Mouse (Mus musculus) hindbrain, embryonic 13.5 days (tissue): ENCODE results near the gene Tm2d1. TPM values are rescaled to one million over a fixed set of nuclear protein-coding genes. Genes with fewer than 3 reads are reported as not detected.
"Not testable (repeated sequence)": the region's sequence is repeated elsewhere in the genome, so short reads cannot be mapped to it uniquely, and the experiment has no call there.

ENCODE experiments used
- ATAC-seq: fragments of 200-750 bp; cut with Nextera tagmentation; 2 replicates; pipeline ENCODE4 v1.8.0; 2017; ENCODE audit warnings: moderate TSS enrichment; ENCODE audit not compliant: low FRiP score
- H3K27ac ChIP-seq: fragments of 300-500 bp; sonication (generic); 2 replicates; pipeline ENCODE4 v1.5.1; 2015; ENCODE audit warnings: inconsistent platforms, mild to moderate bottlenecking, moderate library complexity
- H3K27me3 ChIP-seq: fragments of 300-500 bp; sonication (generic); 2 replicates; pipeline ENCODE4 v1.6.1; 2015; ENCODE audit warnings: mild to moderate bottlenecking, inconsistent platforms
- H3K36me3 ChIP-seq: fragments of 300-500 bp; sonication (generic); 2 replicates; pipeline ENCODE4 v1.6.1; 2015; ENCODE audit warnings: mild to moderate bottlenecking, inconsistent platforms
- H3K4me1 ChIP-seq: fragments of 300-500 bp; sonication (generic); replicated peaks from 2 replicates; pipeline ENCODE4 v1.6.1; 2015; ENCODE audit warnings: inconsistent platforms
- H3K4me2 ChIP-seq: fragments of 300-500 bp; sonication (generic); 2 replicates; pipeline ENCODE4 v1.6.1; 2015; ENCODE audit warnings: inconsistent platforms, mild to moderate bottlenecking, moderate library complexity
- H3K4me3 ChIP-seq: fragments of 300-500 bp; sonication (generic); 2 replicates; pipeline ENCODE4 v1.5.1; 2015; ENCODE audit warnings: mild to moderate bottlenecking, inconsistent platforms
- H3K9ac ChIP-seq: fragments of 300-500 bp; sonication (generic); 2 replicates; pipeline ENCODE4 v1.6.1; 2015; ENCODE audit warnings: mild to moderate bottlenecking, inconsistent platforms
- H3K9me3 ChIP-seq: fragments of 300-500 bp; sonication (generic); 2 replicates; pipeline ENCODE4 v1.6.1; 2016; ENCODE audit warnings: inconsistent platforms
- WGBS: fragments of 180-500 bp; shearing (Covaris S2); methylation state at CpG from one replicate; pipeline ENCODE4 v1.1.7; 2015; 5-methylcytosine and 5-hydroxymethylcytosine counted together
- polyA plus RNA-seq: library from polyadenylated mRNA; unstranded; fragments of >200 nt; fragmentation: Nextera tagmentation; extraction: Ambion mirVana; gene quantifications from 2 replicates; pipeline ENCODE4 v1.2.1, GENCODE M21; 2015

Gene Tm2d1
- 130 and 144 TPM in 2 replicates for polyA plus RNA-seq

DNA sequence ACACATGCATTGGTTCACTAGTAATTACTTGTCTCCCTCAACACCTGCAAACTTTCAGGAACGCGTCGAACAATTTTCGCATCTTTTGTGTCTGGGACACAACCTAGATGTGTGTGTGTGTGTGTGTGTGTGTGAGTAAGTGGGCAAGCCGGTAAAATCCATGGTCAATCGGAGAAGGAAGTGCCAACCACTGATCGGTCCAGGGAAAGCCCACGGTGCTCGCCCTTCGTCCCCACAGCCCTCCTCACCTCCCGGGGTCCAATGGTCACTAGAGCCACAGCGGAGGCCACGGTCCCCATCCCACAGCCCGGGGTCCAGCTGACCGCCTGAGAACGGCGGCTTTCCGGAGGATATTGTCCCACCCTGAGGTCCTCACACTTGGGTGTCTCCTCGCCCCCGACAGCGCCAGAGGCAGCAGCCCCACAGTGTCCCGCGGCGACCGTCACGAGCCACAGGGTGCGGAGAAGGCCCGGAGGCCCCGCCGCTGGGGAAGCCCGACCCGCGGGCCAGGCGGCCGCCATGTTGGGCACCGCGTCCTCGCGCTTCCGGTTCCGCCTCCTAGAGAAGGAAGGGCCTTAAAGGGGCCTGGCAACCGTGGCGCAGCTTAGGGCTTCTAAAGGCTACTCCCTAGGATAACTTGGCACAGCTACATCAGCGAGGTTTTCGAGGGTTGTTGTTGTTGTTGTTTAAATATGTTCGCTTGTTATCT, at the start of gene Tm2d1:
Gene Tm2d1, minus strand, starts transcription at position 591 of the 709 bp plus-strand sequence.
- H3K36me3 ChIP-seq = peaks cover 13% of the 10 kb centered on the region
- no peaks in the 10 kb centered on the region for H3K9me3 ChIP-seq
- H3K4me3 ChIP-seq = peak within 1 kb of the TSS; percentile 95
- peak; percentile 96 for ATAC-seq
- H3K27ac ChIP-seq = peak within 1 kb of the TSS; percentile 82
- H3K4me1 ChIP-seq = peaks cover 14% of the 10 kb centered on the region
- WGBS = 1% methylated on average over 46 of the region's 46 CpGs
- H3K27me3 ChIP-seq = peaks cover 5% of the 10 kb centered on the region; the same call in 1 of the 2 replicates
- H3K4me2 ChIP-seq = peak within 1 kb of the TSS; percentile 61
- peak within 1 kb of the TSS; percentile 95 for H3K9ac ChIP-seq

DNA sequence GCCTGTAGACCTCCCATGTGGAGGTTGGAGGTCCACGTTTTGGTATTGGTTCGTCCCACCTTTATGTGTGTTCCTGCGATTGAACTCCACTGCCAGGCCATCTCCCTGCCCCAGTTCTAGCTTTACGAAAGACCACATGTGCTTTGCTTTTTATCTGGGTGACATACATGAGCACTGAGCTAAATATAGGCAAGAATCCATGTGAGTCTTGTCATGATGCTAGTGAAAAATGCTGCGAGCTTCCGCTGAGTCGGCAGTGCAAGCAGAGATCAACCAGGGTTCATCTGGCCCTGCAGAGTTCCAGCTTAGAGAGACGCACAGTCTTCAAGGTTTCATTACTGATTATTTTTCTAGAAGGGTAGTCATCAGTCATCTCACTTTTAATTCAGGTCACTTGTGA, 45.3 kb upstream of the Tm2d1 start:
- no peaks in the 10 kb centered on the region for H3K27me3 ChIP-seq
- no peaks in the 10 kb centered on the region for H3K4me1 ChIP-seq
- no peak overlapping the region for H3K27ac ChIP-seq
- ATAC-seq = no peak
- no peaks in the 10 kb centered on the region for H3K9me3 ChIP-seq
- no peak overlapping the region for H3K9ac ChIP-seq
- peaks cover 8% of the 10 kb centered on the region; the same call in 1 of the 2 replicates for H3K36me3 ChIP-seq
- 80% methylated on average over 8 of the region's 8 CpGs for WGBS
- no peak overlapping the region for H3K4me2 ChIP-seq
- H3K4me3 ChIP-seq = no peak overlapping the region

DNA sequence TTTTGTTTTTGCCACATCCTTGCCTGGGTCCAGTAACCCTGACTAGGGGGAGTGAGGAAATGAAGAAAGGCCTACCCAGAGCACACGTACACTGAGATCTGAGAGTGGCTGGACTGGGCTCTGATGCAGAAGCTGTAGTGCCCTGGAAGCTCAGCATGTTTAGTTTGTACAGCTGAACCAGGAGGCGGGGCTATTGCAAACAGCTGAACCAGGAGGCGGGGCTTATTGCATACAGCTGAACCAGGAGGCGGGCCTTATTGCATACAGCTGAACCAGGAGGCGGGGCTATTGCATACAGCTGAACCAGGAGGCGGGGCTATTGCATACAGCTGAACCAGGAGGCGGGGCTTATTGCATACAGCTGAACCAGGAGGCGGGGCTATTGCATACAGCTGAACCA, 32.0 kb upstream of the Tm2d1 start:
- H3K27ac ChIP-seq, H3K4me3 ChIP-seq, H3K4me2 ChIP-seq, H3K9ac ChIP-seq, H3K9me3 ChIP-seq, H3K27me3 ChIP-seq, H3K4me1 ChIP-seq, ATAC-seq: not testable (repeated sequence)
- WGBS = 96% methylated on average over 8 of the region's 8 CpGs
- H3K36me3 ChIP-seq = peaks cover 29% of the 10 kb centered on the region

DNA sequence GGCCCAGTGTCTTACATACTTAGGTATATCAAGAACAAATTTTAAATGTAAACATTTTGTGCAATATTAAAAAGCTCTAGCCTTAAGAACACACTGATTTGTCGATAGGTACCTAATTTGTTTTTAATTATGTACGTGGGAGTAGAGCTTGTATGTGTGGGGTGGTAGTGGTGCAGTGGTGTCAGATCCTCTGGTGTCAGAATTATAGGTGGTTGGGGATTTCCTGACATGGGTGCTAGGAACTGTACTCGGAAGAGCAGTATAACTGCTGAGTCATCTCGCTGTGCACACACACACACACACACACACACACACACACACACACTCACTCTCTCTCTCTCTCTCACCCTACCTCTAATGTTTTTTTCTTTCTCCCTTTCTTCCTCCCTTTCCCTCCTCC, 25.3 kb upstream of the Tm2d1 start:
- 94% methylated on average over 4 of the region's 4 CpGs for WGBS
- Histone ChIP-seq H3K4me3 (no peak overlapping the region), H3K4me2 (no peak overlapping the region)

DNA sequence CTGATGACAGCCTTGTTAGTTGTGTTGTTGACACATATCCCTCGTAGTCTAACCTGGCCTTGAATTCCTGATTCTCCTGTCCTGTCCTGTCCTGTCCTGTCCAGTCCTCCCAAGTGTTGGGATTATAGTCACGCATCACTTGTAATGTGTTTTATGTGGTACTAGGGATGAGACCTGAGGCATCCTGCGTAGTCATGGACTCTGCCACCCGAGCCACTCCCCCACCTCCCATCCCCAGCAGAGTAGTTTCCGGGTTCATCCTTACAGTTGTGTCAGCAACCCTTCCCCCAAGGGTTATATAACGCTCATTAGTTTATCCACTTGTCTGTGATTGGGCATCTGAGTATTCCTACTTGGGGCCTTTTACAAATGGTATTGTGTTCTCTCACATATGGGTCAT, 21.3 kb upstream of the Tm2d1 start:
- Histone ChIP-seq H3K36me3 (no peaks in the 10 kb centered on the region), H3K4me2 (no peak overlapping the region), H3K27ac (no peak overlapping the region), H3K4me3 (no peak overlapping the region), H3K4me1 (no peaks in the 10 kb centered on the region), H3K9ac (no peak overlapping the region), H3K9me3 (no peaks in the 10 kb centered on the region), H3K27me3 (no peaks in the 10 kb centered on the region)
- 91% methylated on average over 6 of the region's 6 CpGs for WGBS
- ATAC-seq = no peak

More for the DNA sequence above, 25.3 kb upstream of the Tm2d1 start:
- Histone ChIP-seq H3K27ac (no peak overlapping the region), H3K4me1 (no peaks in the 10 kb centered on the region), H3K9ac (no peak overlapping the region), H3K27me3 (no peaks in the 10 kb centered on the region), H3K36me3 (peaks cover 15% of the 10 kb centered on the region; the same call in 1 of the 2 replicates), H3K9me3 (no peaks in the 10 kb centered on the region)
- no peak for ATAC-seq

GRCm38 (mm10) chr4:98403492-98403891, 20.4 kb upstream of the Tm2d1 start:
- H3K27me3 ChIP-seq = no peaks in the 10 kb centered on the region
- H3K9me3 ChIP-seq = no peaks in the 10 kb centered on the region
- H3K4me1 ChIP-seq = no peaks in the 10 kb centered on the region
- no peak overlapping the region for H3K27ac ChIP-seq
- no peak overlapping the region for H3K4me3 ChIP-seq
- no peak overlapping the region for H3K4me2 ChIP-seq
- no peak for ATAC-seq
- WGBS = 80% methylated on average over 4 of the region's 4 CpGs
- H3K9ac ChIP-seq = no peak overlapping the region
- H3K36me3 ChIP-seq = no peaks in the 10 kb centered on the region

- no peaks in the 10 kb centered on the region for H3K27me3 ChIP-seq
- WGBS = 90% methylated on average over 2 of the region's 2 CpGs
- no peak overlapping the region for H3K27ac ChIP-seq
- H3K4me3 ChIP-seq = no peak overlapping the region
- H3K9me3 ChIP-seq = no peaks in the 10 kb centered on the region
- H3K4me2 ChIP-seq = no peak overlapping the region
- no peak for ATAC-seq
- H3K36me3 ChIP-seq = no peaks in the 10 kb centered on the region
- H3K9ac ChIP-seq = no peak overlapping the region
- no peaks in the 10 kb centered on the region for H3K4me1 ChIP-seq
Measured at GRCm38 (mm10) chr4:98401584-98401962, 18.5 kb upstream of the Tm2d1 start.

GRCm38 (mm10) chr4:98400926-98401583, 17.9 kb upstream of the Tm2d1 start:
- Histone ChIP-seq H3K4me3 (no peak overlapping the region), H3K27ac (no peak overlapping the region), H3K27me3 (no peaks in the 10 kb centered on the region), H3K9ac (no peak overlapping the region), H3K4me2 (no peak overlapping the region), H3K4me1 (no peaks in the 10 kb centered on the region; the same call in 1 of the 2 replicates), H3K36me3 (no peaks in the 10 kb centered on the region), H3K9me3 (no peaks in the 10 kb centered on the region)
- ATAC-seq = no peak
- WGBS = 51% methylated on average over 6 of the region's 6 CpGs

DNA sequence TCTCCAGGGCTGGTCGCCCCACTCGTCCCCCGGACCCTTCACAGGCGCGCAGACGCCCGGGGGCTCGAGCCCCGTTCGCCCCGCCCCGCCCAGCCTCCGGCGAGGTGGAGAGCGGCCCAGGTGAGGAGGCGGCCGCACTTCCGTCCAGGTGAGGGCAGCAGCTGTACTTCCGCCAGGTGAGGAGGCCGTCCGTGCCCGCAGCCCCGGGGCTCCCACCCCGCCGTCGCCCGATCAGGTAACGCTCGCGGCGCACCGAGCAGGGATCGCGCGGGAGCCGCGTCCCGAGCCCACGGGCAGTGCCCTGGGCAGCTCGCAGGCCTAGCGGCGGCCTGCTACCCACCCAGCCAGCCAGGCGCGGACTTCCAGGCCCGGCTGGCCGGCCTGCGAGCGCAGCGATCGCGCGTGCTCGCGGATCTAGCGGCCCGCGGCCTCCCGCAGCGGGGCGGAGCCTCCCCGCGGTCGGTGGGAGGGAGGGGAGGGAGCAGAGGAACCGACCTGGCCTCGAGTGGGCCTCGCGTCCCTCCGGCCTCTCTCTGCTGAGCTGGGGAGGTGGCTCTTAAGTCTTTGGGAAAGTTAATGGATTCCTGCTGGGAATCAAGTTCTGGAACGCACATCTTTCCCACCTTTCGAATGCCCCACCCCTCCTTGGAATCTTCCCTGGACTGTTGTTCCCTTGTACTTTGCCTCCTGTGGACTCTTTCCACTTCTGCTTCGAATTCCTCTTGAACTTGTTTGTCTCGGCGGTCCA, 12.8 kb upstream of the Tm2d1 start, which contains the start of gene Patj:
Gene Patj, plus strand, starts transcription at position 96 of the 748 bp plus-strand sequence.
- no peaks in the 10 kb centered on the region for H3K9me3 ChIP-seq
- under 1% methylated on average over 72 of the region's 73 CpGs for WGBS
- H3K4me1 ChIP-seq = peaks cover 3% of the 10 kb centered on the region
- peak within 1 kb of the TSS; percentile 85 for H3K27ac ChIP-seq
- peak within 1 kb of the TSS; percentile 56 for H3K4me3 ChIP-seq
- peak within 1 kb of the TSS; percentile 73 for H3K4me2 ChIP-seq
- H3K36me3 ChIP-seq = no peaks in the 10 kb centered on the region
- ATAC-seq = peak; percentile 90
- peak within 1 kb of the TSS; percentile 88 for H3K9ac ChIP-seq
- no peaks in the 10 kb centered on the region for H3K27me3 ChIP-seq

DNA sequence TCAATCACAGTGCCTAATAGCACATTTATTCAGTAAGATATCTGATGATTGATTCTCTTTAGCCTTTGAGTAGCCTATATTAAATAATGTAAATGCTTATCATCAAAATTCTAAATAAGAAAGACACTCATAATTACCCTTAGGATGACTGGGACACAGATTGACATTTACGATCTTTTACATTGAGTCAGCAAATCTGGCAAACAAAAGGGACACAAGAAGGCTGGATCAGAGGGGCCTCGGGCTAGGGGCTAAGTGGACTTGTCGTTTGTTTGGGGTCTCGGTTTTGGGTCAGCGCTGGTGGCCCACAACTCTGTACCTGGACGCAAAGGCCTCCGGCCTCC, 12.2 kb upstream of the Tm2d1 start:
- ATAC-seq = no peak; the same call in 1 of the 2 replicates
- 5% methylated on average over 7 of the region's 7 CpGs for WGBS
- H3K9ac ChIP-seq = peak overlapping the region; percentile 88

DNA sequence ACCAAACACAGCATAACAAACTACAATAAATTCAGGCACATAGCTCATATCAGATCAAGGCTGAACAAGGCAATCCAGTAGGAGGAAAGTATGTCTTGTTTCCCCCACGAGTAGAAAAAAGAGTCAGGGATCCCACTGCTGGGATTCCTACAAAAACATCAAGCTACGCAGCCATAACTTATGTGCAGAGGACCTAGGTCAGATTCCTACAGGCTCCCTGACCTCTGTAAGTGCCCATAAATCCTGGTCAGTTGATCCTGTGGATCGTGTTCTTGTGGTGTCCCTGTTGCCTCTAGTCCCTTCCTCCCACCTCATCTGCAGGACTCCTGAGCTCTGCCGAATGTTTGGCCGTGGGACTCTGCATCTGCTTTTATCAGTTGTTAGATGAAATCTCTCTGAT, 1.9 kb upstream of the Tm2d1 start:
- no peak overlapping the region for H3K4me3 ChIP-seq
- ATAC-seq = no peak
- no peak overlapping the region for H3K9ac ChIP-seq
- peaks cover 5% of the 10 kb centered on the region; the same call in 1 of the 2 replicates for H3K27me3 ChIP-seq
- 84% methylated on average over 5 of the region's 5 CpGs for WGBS
- H3K4me1 ChIP-seq = peaks cover 14% of the 10 kb centered on the region
- H3K36me3 ChIP-seq = no peaks in the 10 kb centered on the region
- H3K9me3 ChIP-seq = no peaks in the 10 kb centered on the region
- H3K4me2 ChIP-seq = no peak overlapping the region
- H3K27ac ChIP-seq = no peak overlapping the region

More for the DNA sequence above, 12.2 kb upstream of the Tm2d1 start:
- Histone ChIP-seq H3K27me3 (no peaks in the 10 kb centered on the region), H3K36me3 (no peaks in the 10 kb centered on the region), H3K4me2 (peak overlapping the region; percentile 73), H3K4me3 (peak overlapping the region; percentile 56), H3K9me3 (no peaks in the 10 kb centered on the region), H3K27ac (peak overlapping the region; percentile 85), H3K4me1 (peaks cover 3% of the 10 kb centered on the region)

DNA sequence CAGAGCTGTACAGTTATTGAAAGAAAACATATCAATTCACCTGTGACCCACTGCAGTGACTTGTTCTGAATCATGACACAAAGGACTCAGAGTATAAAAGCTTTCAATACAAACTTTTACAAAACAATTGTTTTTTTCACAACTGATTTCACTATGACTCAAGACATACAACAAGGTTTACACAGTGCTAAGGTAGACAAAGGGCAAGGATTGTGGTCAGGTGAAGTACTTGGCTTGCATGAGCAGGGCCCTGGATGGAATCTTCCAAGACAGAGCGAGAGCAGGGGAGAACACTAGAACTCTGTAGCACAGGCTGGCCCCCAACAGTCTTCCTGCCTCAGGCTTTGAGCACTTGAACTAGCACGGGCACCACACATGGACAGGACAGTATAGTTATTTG, 6.2 kb downstream of the Tm2d1 start:
- Histone ChIP-seq H3K4me1 (peaks cover 9% of the 10 kb centered on the region), H3K9me3 (no peaks in the 10 kb centered on the region), H3K9ac (no peak overlapping the region), H3K4me3 (no peak overlapping the region), H3K4me2 (no peak overlapping the region), H3K36me3 (peaks cover 16% of the 10 kb centered on the region), H3K27me3 (no peaks in the 10 kb centered on the region), H3K27ac (no peak overlapping the region)
- 95% methylated on average over 2 of the region's 2 CpGs for WGBS
- ATAC-seq = no peak
